In genomic region chr12:52382832-52383580, GRCm38 (mm10) we compare ENCODE assay signal across 9 mouse cellular contexts.
DNase-seq lines count a peak whose midpoint lies in the region; ATAC-seq and TF ChIP-seq lines count a peak whose summit lies in the region.
"Had no signal": no experiment of that assay in that cellular context is flagged by ENCODE, and none has a peak within 500 bp of the region (broad histone marks: within the 10 kb centered on the region; RNA-seq: fewer than 3 reads in every experiment).

No protein-coding gene starts in this region.

- H3K27ac ChIP-seq in gastrocnemius, adult 2 months, result peak overlapping the region; percentile 20; the same call in 1 of the 2 replicates
- H3K27ac ChIP-seq in ES-E14 (ENCODE audit: insufficient read depth, low read depth, low read length, poor library complexity, severe bottlenecking), result peak overlapping the region; percentile 94
- H3K27ac ChIP-seq in hindbrain, embryonic 15.5 days (replicated peaks), result no peak overlapping the region

- ATAC-seq in hindbrain, embryonic 15.5 days (ENCODE audit: low FRiP score, low read depth), result peak; percentile 40; the same call in 1 of the 2 replicates
- ATAC-seq: Patski had no signal

- intact Hi-C loops in gastrocnemius, adult 2 months (cut with DNase I), result no loop called here
- intact Hi-C loops in gastrocnemius, postnatal 36 days (cut with DNase I), result no loop called here

- H3K4me1 ChIP-seq in ES-E14 (ENCODE audit: control insufficient read depth in 2 of 2, insufficient read depth in 2 of 2, low read length in 2 of 2, poor library complexity in 1 of 2), result peaks cover 12 to 30% of the 10 kb centered on the region in 2 experiments; a peak in 3 of 4 replicates
- peaks cover 29% of the 10 kb centered on the region for H3K4me1 ChIP-seq in hindbrain, embryonic 15.5 days (replicated peaks)

- no peak overlapping the region for H3K4me3 ChIP-seq in gastrocnemius, adult 2 months
- H3K4me3 ChIP-seq in ES-E14 (ENCODE audit: insufficient read depth in 1 of 2, low read depth in 1 of 2, low read length in 2 of 2, poor library complexity in 1 of 2, severe bottlenecking in 1 of 2), result no peak overlapping the region
- H3K4me3 ChIP-seq in hindbrain, embryonic 15.5 days, result no peak overlapping the region

- DNase-seq in gastrocnemius, adult 2 months, result no peak
- no peak for DNase-seq in gastrocnemius, postnatal 36 days
- peak; percentile 91 for DNase-seq in ES-E14 (ENCODE audit: low read depth, low spot score)
- peak; percentile 24 for DNase-seq in lung, postnatal 36 days
- no peak for DNase-seq in right cerebral cortex, postnatal 10 days (ENCODE audit: low spot score in 2 of 2)
- no peak for DNase-seq in cerebellum, postnatal 10 days
- DNase-seq in T-cell, adult 2 months (ENCODE audit: low spot score), result no peak

- no peaks in the 10 kb centered on the region for H3K27me3 ChIP-seq in hindbrain, embryonic 15.5 days
- H3K27me3 ChIP-seq: Patski had no signal

- H3K36me3 ChIP-seq in ES-E14 (ENCODE audit: control insufficient read depth, insufficient read depth, low read length, poor library complexity, severe bottlenecking), result no peaks in the 10 kb centered on the region
- no peaks in the 10 kb centered on the region for H3K36me3 ChIP-seq in hindbrain, embryonic 15.5 days

- 10% methylated on average over 7 of the region's 7 CpGs for WGBS in hindbrain, embryonic 15.5 days

- no peak overlapping the region for H3K9ac ChIP-seq in ES-E14 (ENCODE audit: insufficient read depth, low read depth, low read length, poor library complexity, severe bottlenecking)
- H3K9ac ChIP-seq in hindbrain, embryonic 15.5 days, result no peak overlapping the region

- TF ChIP-seq CTCF in gastrocnemius, adult 2 months (IDR thresholded peaks at IDR 0.05), result no peak

- H3K4me2 ChIP-seq in hindbrain, embryonic 15.5 days, result no peak overlapping the region

- in situ Hi-C loops in ES-E14 (cut with MboI; ENCODE audit: low sequenced_read_pairs in 2 of 2, unreplicated experiment in 2 of 2), result no loop called here

- H3K9me3 ChIP-seq in ES-E14 (ENCODE audit: control insufficient read depth, insufficient read depth, low read depth, low read length), result no peaks in the 10 kb centered on the region
- no peaks in the 10 kb centered on the region for H3K9me3 ChIP-seq in hindbrain, embryonic 15.5 days

TF ChIP-seq in ES-E14, 5 proteins besides CTCF, POLR2A, EP300 and RAD21:
- TF ChIP-seq HCFC1 (IDR thresholded peaks at IDR 0.05; ENCODE audit: borderline replicate concordance, insufficient read depth, low read length) (no peak), MAFK (IDR thresholded peaks at IDR 0.05; ENCODE audit: insufficient read depth, low read depth, low read length) (no peak), CHD2 (IDR thresholded peaks at IDR 0.05; ENCODE audit: low read depth, low read length) (no peak), ZNF384 (IDR thresholded peaks at IDR 0.05; ENCODE audit: low read depth, low read length) (no peak), ZC3H11A (IDR thresholded peaks at IDR 0.05; ENCODE audit: borderline replicate concordance, low read depth, low read length) (no peak)

Comparison
In these comparisons a context has a peak if more than half of its experiments do, and no peak if none do; other contexts are left out.
1. DNase-seq: peak in ES-E14 (single experiment) and lung, postnatal 36 days (single experiment); none in gastrocnemius, adult 2 months (single experiment), gastrocnemius, postnatal 36 days (0 of 2), right cerebral cortex, postnatal 10 days (0 of 2), cerebellum, postnatal 10 days (0 of 2) and T-cell, adult 2 months (single experiment).